Mouse (Mus musculus) ES-Bruce4 (cell line): ENCODE data around the gene Pacs2.

ENCODE experiments used
- CTCF ChIP-seq: IDR thresholded peaks from one replicate; pipeline ENCODE4 v1.8.1; 2011; ENCODE audit warnings: low read depth, low read length
- POLR2A ChIP-seq: IDR thresholded peaks from one replicate; pipeline ENCODE4 v1.8.1; 2011; ENCODE audit warnings: low read length; ENCODE audit not compliant: insufficient read depth

DNA sequence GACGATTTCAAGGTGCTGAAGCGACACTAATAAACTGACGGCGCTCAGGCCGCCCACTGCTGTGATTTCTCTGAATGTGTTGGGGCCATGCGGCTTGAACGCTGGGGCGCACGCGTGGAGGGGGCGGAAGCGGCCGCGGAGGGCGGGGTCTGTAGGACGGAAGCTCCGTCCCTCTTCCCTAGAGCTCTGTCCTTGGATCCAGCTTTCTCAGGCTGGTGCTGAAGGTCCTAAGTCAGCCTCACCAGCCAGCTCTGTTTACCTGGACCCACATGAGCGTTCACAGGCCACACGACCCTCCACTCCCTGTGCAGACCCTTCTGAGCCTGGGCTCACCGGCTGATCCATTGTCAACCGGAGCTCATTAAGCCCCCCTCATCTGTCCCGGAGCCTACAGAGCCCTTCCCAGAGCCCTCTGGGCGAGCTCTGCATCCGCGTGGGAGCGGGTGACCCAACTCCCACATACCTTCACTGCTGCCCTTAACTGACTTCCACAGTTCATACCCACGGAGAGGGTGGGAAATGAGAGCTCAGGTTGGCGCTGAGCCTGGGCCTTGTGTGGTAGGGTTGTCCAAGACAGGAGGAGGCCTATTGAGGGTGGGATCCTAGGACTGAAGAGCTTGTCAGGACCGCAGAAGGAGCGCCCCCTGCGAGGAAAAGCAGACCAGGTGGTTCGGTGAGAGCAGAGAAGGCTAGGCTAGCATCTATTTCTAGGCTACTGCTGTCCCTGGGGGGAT lies 60.2 kb downstream of the Pacs2 start, which contains the start of gene Tex22:
- TF ChIP-seq CTCF (no peak), POLR2A (no peak)
